Mouse (Mus musculus): ENCODE data around the gene Insl3.
"Not testable (repeated sequence)": the region's sequence is repeated elsewhere in the genome, so short reads cannot be mapped to it uniquely, and the experiment has no call there.

Gene Insl3

DNA sequence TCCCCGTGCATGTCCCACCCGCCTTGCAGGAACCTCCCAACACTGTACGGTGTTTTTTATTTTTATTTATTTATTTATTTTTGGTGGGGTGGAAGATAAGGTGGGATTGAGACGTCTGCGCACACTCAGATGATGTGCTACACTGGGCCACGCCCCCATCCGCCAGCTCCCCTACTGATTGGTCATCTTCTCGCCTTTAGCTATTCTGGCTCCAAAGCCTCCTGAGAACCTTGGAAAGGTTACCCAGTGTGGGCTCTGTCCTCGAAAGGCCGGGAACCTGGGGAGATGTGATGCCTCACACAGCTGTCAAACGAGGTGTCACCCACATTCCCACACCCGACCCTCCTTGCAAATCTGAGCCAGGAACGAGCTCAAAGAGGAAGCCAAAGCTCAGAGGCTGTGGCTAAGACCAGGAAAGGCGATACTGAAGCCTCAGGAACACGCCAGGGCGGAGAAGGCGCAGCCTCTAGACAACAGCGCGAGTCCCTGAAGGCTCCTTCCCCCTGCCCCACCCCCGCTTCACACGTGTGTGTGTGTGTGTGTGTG lies 39.3 kb downstream of the Insl3 start:
- in situ Hi-C loops (cut with MboI; ENCODE audit: low pct_unique_long_range_greater_than_20kb in 1 of 2, low sequenced_read_pairs in 2 of 2, unreplicated experiment in 1 of 2), result loop anchor here in 1 of 2 experiments (10.0 kb wide), 1 partner anchor 266 kb away; no protein-coding TSS in a partner anchor

DNA sequence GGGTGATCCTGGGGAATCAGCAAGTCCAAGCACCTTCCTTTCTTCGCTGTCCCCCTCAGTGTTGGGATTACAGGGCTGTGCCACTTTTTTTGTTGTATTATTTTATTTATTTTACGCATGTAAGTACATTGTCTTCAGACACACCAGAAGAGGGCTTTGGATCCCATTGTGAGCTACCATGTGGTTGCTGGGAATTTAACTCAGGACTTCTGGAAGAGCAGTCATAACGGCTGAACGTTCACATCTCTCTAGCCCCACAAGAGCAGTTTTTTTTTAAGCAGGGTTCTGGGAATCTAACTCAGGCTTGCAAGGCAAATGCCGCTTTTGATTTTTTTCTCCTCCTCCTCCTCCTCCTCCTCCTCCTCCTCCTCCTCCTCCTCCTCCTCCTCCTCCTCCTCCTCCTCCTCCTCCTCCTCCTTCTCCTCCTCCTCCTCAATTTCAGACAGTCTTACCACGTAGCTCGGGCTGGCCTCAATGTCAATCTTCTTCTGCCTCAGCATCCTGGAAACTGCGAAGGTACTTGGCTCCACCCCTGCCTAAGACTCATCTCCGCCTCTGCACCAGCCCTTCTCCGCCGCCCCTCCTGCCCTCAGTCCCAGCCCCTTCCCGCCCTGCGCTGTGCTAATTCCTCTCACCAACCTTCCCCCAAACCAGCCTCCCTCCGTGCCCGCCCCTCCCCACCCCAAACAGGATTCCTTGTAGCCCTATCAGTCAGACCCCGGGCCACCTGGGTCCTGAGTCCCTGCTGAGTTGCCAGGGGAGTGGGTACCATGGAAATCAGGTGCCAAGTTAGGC lies 40.0 kb downstream of the Insl3 start:
- in situ Hi-C loops (cut with MboI; ENCODE audit: low pct_unique_long_range_greater_than_20kb in 1 of 2, low sequenced_read_pairs in 2 of 2, unreplicated experiment in 1 of 2), result loop anchor here in 1 of 2 experiments (10.0 kb wide), 1 partner anchor 266 kb away; no protein-coding TSS in a partner anchor

DNA sequence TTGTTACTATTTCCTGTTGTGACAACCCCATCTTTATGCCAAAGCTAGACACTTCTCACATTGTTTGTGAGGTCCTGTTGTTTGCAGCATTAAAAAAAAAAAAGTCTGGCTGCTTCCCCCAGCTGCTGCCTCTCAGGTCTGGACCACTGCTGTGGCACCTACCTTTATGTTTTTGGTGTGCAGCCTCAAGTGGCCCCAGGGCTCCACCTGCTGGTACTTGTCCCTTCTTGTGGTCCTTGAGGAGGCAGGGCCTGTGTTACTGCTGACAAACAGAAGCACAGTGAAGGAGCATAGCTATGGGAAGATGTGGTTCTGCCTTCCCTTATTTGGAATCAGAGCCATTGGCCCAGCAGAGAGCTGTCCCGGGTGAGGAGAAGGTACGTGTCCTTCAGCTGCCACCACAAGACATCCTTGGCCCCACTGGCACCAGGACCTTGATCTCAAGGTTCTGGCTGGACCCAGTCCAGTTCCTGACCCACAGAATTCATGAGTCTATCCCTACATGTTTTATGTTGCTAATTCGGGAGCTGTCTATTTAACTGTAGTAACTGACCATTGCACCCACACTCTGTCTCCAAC lies 42.7 kb downstream of the Insl3 start:
- in situ Hi-C loops (cut with MboI; ENCODE audit: low pct_unique_long_range_greater_than_20kb in 1 of 2, low sequenced_read_pairs in 2 of 2, unreplicated experiment in 1 of 2), result no loop called here

DNA sequence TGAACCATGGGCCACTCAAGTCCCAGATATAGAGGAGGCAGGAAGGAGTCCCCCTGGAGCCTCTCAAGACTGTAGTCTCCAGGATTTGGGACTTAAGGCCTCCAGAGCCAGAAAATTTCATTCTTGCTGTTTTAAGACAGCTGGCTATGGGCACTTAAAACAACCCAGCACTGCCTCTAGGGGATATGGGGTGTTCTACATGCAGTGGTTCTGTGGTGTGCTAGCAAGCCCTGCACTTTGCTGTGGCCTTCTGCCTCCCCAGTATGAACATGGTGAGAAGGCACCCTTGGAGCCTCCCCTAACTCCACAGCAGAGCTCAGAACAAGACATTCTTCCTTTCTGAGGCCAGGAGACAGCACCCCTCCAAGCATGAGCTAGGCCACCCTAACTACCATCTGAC lies 49.3 kb downstream of the Insl3 start:
- in situ Hi-C loops (cut with MboI; ENCODE audit: low pct_unique_long_range_greater_than_20kb in 1 of 2, low sequenced_read_pairs in 2 of 2, unreplicated experiment in 1 of 2), result not testable (repeated sequence)
